Mouse (Mus musculus) liver, embryonic 13.5 days (tissue): ENCODE results near the gene Prdm11. TPM values are rescaled to one million over a fixed set of nuclear protein-coding genes. Genes with fewer than 3 reads are reported as not detected.

Source experiments
- ATAC-seq: fragments of 200-750 bp; cut with Nextera tagmentation; 2 replicates; pipeline ENCODE4 v1.8.0; 2017; ENCODE audit warnings: low read depth, mild to moderate bottlenecking, moderate number of reproducible peaks, moderate library complexity
- DNase-seq: peaks from one replicate; pipeline ENCODE4 v3.0.0; 2022
- H3K27ac ChIP-seq: fragments of 300-500 bp; sonication (generic); 2 replicates; pipeline ENCODE4 v1.5.1; 2015; ENCODE audit warnings: moderate library complexity, mild to moderate bottlenecking, inconsistent platforms
- H3K27me3 ChIP-seq: fragments of 300-500 bp; sonication (generic); 2 replicates; pipeline ENCODE4 v1.6.1; 2015; ENCODE audit warnings: mild to moderate bottlenecking, inconsistent platforms
- H3K36me3 ChIP-seq: fragments of 300-500 bp; sonication (generic); 2 replicates; pipeline ENCODE4 v1.6.1; 2015; ENCODE audit warnings: mild to moderate bottlenecking, inconsistent platforms
- H3K4me1 ChIP-seq: fragments of 300-500 bp; sonication (generic); replicated peaks from 2 replicates; pipeline ENCODE4 v1.6.1; 2015; ENCODE audit warnings: inconsistent platforms
- H3K4me2 ChIP-seq: fragments of 300-500 bp; sonication (generic); 2 replicates; pipeline ENCODE4 v1.6.1; 2015; ENCODE audit warnings: inconsistent platforms, mild to moderate bottlenecking, moderate library complexity
- H3K4me3 ChIP-seq: fragments of 300-500 bp; sonication (generic); replicated peaks from 2 replicates; pipeline ENCODE4 v1.5.1; 2015; ENCODE audit warnings: mild to moderate bottlenecking, inconsistent platforms
- H3K9ac ChIP-seq: fragments of 300-500 bp; sonication (generic); 2 replicates; pipeline ENCODE4 v1.6.1; 2015; ENCODE audit warnings: mild to moderate bottlenecking, inconsistent platforms
- H3K9me3 ChIP-seq: fragments of 300-500 bp; sonication (generic); replicated peaks from 2 replicates; pipeline ENCODE4 v1.6.1; 2016; ENCODE audit warnings: inconsistent platforms
- WGBS: fragments of 180-500 bp; shearing (Covaris S2); methylation state at CpG from one replicate; pipeline ENCODE4 v1.1.7; 2015; ENCODE audit not compliant: insufficient replicate concordance; 5-methylcytosine and 5-hydroxymethylcytosine counted together
- polyA plus RNA-seq: library from polyadenylated mRNA; unstranded; fragments of >200 nt; fragmentation: Nextera tagmentation; extraction: Ambion mirVana; gene quantifications from 2 replicates; pipeline ENCODE4 v1.2.1, GENCODE M21; 2015

The Prdm11 gene
- polyA plus RNA-seq, 1 experiment from 2014 or later = 3.7 TPM

DNA sequence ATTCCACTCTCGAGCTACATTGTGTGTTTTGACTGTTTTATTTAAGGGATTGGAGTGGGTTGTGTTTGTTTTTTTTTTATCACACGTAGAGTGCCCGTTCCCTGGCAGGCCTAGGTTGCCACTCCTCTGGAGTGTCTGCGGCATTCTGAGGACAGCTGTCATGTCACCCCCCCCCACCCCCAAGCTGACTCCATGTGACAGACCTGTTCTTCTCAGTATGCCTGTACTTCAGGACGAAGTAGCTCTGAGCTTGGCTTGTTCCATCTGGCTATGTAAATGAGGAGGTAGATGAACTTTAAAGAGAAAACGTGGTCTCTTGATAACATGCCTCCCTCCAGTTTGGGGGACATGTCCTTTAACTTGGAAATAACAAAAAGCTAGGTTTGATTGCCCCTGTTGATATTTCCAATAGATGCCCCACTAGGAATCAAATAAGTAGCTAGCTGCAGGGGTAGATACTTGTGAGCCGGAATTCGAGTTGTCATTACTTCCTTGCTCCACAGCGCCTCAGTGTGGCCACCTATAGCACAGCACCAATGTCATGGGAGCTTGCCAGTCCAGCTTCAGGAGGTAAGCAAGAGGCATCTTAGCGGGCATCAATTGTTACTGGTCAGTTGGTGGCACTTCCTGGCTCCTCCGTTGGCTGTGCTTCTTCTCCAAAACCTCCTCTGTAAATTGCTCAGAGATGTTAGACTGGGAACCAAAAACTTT lies 91.4 kb downstream of the Prdm11 start:
- no peak for ATAC-seq
- Histone ChIP-seq H3K27ac (no peak overlapping the region), H3K36me3 (no peaks in the 10 kb centered on the region), H3K4me2 (no peak overlapping the region), H3K9ac (no peak overlapping the region), H3K4me1 (peaks cover 6% of the 10 kb centered on the region), H3K27me3 (no peaks in the 10 kb centered on the region), H3K4me3 (no peak overlapping the region), H3K9me3 (no peaks in the 10 kb centered on the region)
- WGBS = 39% methylated on average over 11 of the region's 11 CpGs
- peak; percentile 56 for DNase-seq

DNA sequence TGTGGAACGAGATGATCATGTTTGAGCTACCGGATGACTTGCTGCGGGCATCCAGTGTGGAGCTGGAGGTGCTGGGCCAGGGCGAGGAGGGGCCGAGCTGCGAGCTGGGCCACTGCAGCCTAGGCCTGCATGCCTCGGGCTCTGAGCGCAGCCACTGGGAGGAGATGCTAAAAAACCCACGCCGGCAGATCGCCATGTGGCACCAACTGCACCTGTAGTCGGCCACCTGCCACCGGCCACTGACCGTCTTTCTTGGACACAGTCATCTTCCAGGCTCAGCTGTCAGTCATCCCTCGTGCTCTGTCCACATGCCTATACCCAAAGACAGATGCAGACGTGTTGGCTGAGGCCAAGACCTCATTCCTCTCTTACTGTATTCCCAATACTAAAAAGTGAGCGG lies 92.5 kb downstream of the Prdm11 start:
- H3K27ac ChIP-seq = no peak overlapping the region
- H3K27me3 ChIP-seq = no peaks in the 10 kb centered on the region
- H3K4me1 ChIP-seq = peaks cover 6% of the 10 kb centered on the region
- no peaks in the 10 kb centered on the region for H3K36me3 ChIP-seq
- no peaks in the 10 kb centered on the region for H3K9me3 ChIP-seq
- H3K4me3 ChIP-seq = no peak overlapping the region
- DNase-seq (no peak), ATAC-seq (no peak)
- H3K9ac ChIP-seq = no peak overlapping the region
- 82% methylated on average over 17 of the region's 17 CpGs for WGBS
- no peak overlapping the region for H3K4me2 ChIP-seq

DNA sequence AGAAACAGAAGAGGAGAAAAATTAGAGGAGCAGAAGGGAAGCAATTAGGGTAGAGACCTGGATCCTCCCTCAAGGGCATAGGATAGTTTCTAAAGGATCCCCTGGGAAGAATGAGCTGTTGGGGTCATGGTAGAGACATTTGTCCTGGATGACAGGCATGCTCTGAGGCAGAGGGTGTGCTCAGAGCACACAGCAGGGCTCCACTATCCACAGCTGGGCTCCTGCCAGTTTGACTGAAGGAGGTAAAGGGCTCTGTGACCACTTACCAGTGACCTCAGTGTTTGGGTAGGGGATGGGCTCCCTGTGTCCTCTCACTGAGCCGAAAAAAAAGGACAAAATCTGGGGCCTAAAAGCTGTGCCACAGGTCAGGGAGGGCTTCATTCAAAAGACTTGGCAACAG lies 96.4 kb downstream of the Prdm11 start:
- Histone ChIP-seq H3K27me3 (peaks cover 27% of the 10 kb centered on the region), H3K9ac (no peak overlapping the region), H3K36me3 (no peaks in the 10 kb centered on the region), H3K9me3 (no peaks in the 10 kb centered on the region), H3K4me3 (no peak overlapping the region), H3K27ac (no peak overlapping the region), H3K4me1 (no peaks in the 10 kb centered on the region), H3K4me2 (no peak overlapping the region)
- WGBS = 71% methylated on average over 1 of the region's 1 CpGs
- ATAC-seq = no peak
- DNase-seq = no peak

DNA sequence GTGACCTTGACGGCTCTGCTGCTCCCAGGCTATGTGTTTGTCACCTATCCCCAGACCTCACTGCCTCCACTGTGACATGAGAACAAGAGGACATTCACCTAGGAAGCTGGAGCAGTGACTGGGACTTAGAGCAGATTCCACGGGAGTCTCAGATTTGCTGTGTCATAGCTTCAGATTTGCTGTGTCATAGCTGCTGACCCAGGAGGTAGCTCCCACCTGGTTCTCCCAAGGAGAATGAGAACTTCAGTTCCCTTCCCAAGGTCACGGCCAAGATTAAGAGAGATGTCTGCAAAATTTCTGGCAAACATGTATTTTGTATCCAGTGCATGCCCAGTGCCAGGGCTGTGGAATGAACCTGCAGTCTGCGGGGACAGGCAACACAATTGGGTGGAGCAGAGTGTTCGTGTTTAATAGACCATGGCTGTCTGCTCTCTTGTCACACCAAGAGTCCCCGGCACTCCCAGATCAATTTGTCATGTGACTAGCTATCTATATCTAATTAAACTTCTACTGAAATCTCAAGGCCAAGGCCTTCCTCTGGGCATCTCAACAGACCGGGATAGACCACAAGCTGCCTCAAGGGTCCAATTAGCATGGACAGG lies 97.2 kb downstream of the Prdm11 start:
- ATAC-seq (no peak), DNase-seq (no peak)
- no peaks in the 10 kb centered on the region for H3K9me3 ChIP-seq
- H3K4me3 ChIP-seq = no peak overlapping the region
- H3K9ac ChIP-seq = no peak overlapping the region
- peaks cover 27% of the 10 kb centered on the region for H3K27me3 ChIP-seq
- 48% methylated on average over 7 of the region's 7 CpGs for WGBS
- no peak overlapping the region for H3K4me2 ChIP-seq
- H3K27ac ChIP-seq = no peak overlapping the region
- H3K36me3 ChIP-seq = no peaks in the 10 kb centered on the region
- H3K4me1 ChIP-seq = no peaks in the 10 kb centered on the region

DNA sequence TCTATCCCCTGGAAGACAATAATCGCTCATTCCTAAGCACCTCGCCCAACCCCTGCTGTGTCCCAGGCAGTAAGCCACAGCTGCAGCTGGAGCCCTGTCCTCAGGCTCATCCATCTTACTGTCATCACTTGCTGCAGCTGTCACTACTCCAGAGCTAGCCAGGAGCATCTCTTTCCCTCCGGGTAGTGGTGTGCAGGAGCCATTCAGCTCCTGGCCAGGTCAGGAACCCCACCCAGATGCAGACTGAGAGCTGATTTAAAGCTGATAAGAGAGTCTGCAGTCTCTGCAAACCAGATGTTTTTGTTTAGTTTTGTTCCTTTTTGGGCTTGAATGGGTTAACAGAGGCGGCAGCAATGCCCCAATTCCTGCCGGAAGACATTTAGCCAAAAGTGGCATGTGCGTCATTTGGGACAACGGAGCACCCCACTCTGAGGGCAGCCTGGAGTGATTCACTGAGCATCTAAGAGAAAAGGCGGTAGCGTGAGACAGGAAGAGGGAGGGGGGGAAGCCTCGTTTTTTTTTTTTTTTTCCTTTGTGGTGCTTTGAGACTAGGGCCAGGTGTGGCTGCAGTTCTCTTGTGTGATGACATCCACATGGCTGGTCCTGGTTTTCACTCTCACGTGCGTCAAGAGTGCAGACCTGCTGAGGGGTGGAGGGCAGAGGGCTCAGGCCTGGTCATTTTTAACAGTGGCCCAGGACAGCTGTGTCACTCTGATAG lies 97.8 kb downstream of the Prdm11 start:
- ATAC-seq = no peak
- 14% methylated on average over 12 of the region's 12 CpGs for whole genome bisulfite sequencing
- no peak overlapping the region for H3K4me3 ChIP-seq
- H3K27ac ChIP-seq = no peak overlapping the region
- no peaks in the 10 kb centered on the region for H3K36me3 ChIP-seq
- no peak overlapping the region for H3K9ac ChIP-seq
- DNase-seq = no peak
- no peaks in the 10 kb centered on the region for H3K9me3 ChIP-seq
- H3K4me2 ChIP-seq = no peak overlapping the region
- no peaks in the 10 kb centered on the region for H3K4me1 ChIP-seq
- peaks cover 27% of the 10 kb centered on the region for H3K27me3 ChIP-seq

DNA sequence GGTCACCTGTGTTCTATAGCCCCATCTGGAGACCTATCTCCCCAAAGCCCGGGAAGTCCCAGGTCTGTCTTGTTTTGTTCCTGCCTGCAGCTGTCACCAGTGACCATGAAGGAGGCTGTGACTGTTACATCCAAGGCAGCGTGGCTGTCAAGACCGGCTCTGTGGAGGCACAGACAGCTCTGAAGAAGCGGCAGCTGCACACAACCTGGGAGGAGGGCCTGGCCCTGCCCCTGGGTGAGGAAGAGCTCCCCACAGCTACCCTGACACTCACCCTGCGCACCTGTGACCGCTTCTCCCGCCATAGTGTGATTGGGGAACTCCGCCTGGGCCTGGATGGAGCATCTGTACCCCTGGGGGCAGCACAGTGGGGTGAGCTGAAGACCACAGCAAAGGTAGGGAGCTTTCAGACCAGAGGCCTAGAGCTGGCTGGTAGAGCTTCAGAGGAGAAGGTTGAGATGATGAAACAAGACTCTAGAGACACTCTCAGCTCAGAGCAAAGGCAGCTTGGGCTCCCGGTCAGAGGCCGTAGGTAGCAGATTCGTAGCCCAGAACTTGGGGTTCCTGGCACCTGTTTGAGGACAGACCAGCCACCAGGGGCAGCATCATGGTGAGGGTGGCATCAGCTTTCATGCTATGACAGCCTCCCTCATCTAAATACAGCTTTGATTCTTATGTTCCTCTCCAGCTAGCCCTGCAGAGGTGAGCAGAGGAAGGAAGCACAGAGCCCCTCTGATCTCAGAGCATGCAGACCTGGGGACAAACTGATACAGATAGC lies 100.0 kb downstream of the Prdm11 start:
- Histone ChIP-seq H3K36me3 (no peaks in the 10 kb centered on the region), H3K9me3 (no peaks in the 10 kb centered on the region), H3K27me3 (peaks cover 31% of the 10 kb centered on the region), H3K4me2 (no peak overlapping the region), H3K27ac (no peak overlapping the region), H3K4me1 (no peaks in the 10 kb centered on the region), H3K9ac (no peak overlapping the region), H3K4me3 (no peak overlapping the region)
- DNase-seq (no peak), ATAC-seq (no peak)
- WGBS = 62% methylated on average over 11 of the region's 11 CpGs

DNA sequence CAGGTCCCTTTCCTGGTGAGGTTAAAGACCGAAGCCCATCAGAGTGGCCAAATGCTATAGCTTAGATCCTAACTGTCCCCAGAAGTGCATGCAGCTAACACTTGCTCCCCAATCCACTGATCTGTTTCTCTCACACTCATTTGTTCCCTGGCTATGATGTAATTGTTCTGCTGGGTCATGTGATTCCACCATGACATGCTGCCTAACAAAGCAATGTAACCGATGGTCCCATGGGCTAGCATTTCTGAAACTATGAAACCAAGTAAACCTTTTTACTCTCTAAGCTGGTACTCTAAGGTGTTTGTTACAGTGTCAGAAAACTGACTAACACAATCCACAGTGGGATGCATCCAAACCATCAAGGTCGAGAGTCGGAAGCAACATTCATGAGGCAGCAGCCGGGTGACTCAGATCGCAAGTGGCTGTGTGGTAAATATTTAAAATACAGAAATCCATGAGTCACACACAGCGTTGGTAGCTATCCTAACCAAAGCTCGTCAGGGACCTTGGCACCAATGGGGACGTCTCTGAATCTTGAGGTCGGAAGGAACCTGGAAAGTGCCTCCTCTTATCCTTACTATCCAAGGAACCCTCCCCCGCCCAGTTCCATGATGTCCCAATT lies 100.7 kb downstream of the Prdm11 start:
- no peak overlapping the region for H3K9ac ChIP-seq
- no peaks in the 10 kb centered on the region for H3K36me3 ChIP-seq
- DNase-seq (no peak), ATAC-seq (no peak)
- no peak overlapping the region for H3K4me3 ChIP-seq
- no peak overlapping the region for H3K4me2 ChIP-seq
- no peak overlapping the region for H3K27ac ChIP-seq
- no peaks in the 10 kb centered on the region for H3K9me3 ChIP-seq
- H3K27me3 ChIP-seq = peaks cover 31% of the 10 kb centered on the region
- no peaks in the 10 kb centered on the region for H3K4me1 ChIP-seq
- WGBS = 72% methylated on average over 11 of the region's 11 CpGs

DNA sequence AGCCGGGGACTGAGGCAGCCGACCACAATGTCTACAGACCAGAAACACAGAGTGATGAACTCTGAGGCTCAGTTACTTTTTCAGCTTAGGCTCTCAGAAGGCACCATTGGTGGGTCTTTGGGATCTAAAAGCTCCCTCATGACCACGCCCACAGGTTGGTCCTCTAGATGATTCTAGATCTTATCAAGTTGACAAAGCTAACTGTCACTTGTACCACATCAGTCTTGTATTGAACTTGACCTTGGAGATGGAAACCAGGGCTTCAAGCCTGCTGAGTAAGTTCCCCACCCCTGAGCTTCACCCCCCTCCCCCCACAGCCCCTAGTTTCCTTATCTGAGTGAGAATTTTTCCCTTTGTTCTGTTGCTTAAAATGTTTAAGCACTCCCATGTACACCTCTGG lies 101.6 kb downstream of the Prdm11 start:
- no peaks in the 10 kb centered on the region for H3K4me1 ChIP-seq
- no peak overlapping the region for H3K27ac ChIP-seq
- 62% methylated on average over 3 of the region's 3 CpGs for whole genome bisulfite sequencing
- DNase-seq (no peak), ATAC-seq (no peak)
- no peak overlapping the region for H3K4me3 ChIP-seq
- no peak overlapping the region for H3K9ac ChIP-seq
- no peaks in the 10 kb centered on the region for H3K36me3 ChIP-seq
- peaks cover 31% of the 10 kb centered on the region for H3K27me3 ChIP-seq
- no peaks in the 10 kb centered on the region for H3K9me3 ChIP-seq
- H3K4me2 ChIP-seq = no peak overlapping the region

DNA sequence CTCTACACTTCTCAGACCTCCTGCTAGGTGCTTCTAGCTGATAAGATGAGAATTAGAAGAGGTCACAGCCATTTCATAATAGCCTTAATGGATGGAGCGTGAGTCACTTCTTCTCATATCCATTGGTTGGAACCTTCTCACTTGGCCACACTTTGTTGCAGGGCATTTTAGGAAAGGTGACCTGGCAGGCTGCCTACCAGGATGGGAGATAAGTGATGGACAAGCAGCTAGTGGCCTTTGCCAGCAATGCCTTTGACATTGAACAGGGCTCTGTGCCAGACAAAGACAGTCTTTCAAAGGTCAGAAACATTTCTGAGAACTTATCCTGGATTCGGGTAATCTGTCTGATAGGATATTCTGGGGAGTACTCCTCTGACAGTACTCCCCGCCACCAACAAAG lies 102.6 kb downstream of the Prdm11 start:
- H3K9ac ChIP-seq = no peak overlapping the region
- ATAC-seq (no peak), DNase-seq (no peak)
- no peaks in the 10 kb centered on the region for H3K9me3 ChIP-seq
- peaks cover 31% of the 10 kb centered on the region for H3K27me3 ChIP-seq
- H3K4me2 ChIP-seq = no peak overlapping the region
- no peaks in the 10 kb centered on the region for H3K36me3 ChIP-seq
- no peak overlapping the region for H3K4me3 ChIP-seq
- H3K27ac ChIP-seq = no peak overlapping the region
- H3K4me1 ChIP-seq = no peaks in the 10 kb centered on the region
- WGBS = 69% methylated on average over 3 of the region's 3 CpGs

DNA sequence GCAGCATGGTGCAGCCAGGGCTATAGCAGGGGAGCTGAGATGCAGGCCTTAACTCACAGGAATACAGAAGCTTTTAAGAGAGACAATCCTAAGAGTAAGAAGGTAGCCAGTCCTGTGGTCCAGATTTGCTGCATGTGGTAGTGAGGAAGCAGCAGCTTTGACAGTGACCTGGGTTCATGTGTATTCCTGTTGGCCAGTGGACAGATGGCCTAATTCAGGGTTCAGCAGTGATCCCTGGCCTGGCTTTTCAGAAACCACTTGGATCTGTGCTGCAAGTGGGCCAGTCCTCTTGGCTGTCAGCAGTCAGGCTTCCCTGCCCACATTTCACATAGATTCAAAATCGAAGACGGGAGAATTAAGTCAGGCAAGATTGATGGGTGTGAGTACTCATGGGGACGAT lies 104.5 kb downstream of the Prdm11 start:
- Histone ChIP-seq H3K4me2 (no peak overlapping the region), H3K9me3 (no peaks in the 10 kb centered on the region), H3K27ac (no peak overlapping the region), H3K4me1 (no peaks in the 10 kb centered on the region), H3K36me3 (no peaks in the 10 kb centered on the region), H3K27me3 (peaks cover 14% of the 10 kb centered on the region), H3K9ac (no peak overlapping the region), H3K4me3 (no peak overlapping the region)
- 61% methylated on average over 3 of the region's 3 CpGs for WGBS
- DNase-seq (no peak), ATAC-seq (no peak)

DNA sequence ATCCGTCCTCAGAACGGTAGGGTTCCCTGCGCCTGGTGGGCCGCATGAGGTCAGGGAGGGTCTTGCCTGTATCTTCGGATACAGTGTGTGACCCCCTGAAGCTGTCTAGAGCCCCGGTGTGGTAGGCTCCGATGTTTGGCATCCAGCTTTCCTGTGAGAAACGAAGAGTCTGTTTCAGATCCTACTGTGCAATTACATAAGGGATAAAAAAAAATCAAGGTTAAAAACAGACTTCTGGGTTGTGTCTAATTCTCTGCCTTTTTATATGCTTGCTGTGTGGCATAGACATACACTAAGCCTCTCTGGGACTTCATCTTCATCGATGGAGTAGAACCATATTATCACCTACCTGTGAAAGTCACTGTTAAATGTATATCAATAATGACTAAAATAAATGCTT lies 105.0 kb downstream of the Prdm11 start:
- Histone ChIP-seq H3K9ac (no peak overlapping the region), H3K4me3 (no peak overlapping the region), H3K4me1 (no peaks in the 10 kb centered on the region), H3K36me3 (no peaks in the 10 kb centered on the region), H3K9me3 (no peaks in the 10 kb centered on the region), H3K27ac (no peak overlapping the region), H3K4me2 (no peak overlapping the region), H3K27me3 (peaks cover 10% of the 10 kb centered on the region; the same call in 1 of the 2 replicates)
- DNase-seq (no peak), ATAC-seq (no peak)
- WGBS = 71% methylated on average over 9 of the region's 9 CpGs
